In genomic region chr11:101218436-101219055, GRCm38 (mm10) we compare ENCODE assay signal across 21 mouse cellular contexts. TPM values are rescaled to one million over a fixed set of nuclear protein-coding genes. Genes with fewer than 3 reads are reported as not detected.
A peak's percentile ranks its signal among the peaks of the same experiment; 100 is the strongest.
DNase-seq lines count a peak whose midpoint lies in the region.
"Had no signal": no experiment of that assay in that cellular context is flagged by ENCODE, and none has a peak within 500 bp of the region (broad histone marks: within the 10 kb centered on the region; RNA-seq: fewer than 3 reads in every experiment).

No protein-coding gene starts in this region.

- no peaks in the 10 kb centered on the region for H3K27me3 ChIP-seq in limb, embryonic 10.5 days (ENCODE audit: low read depth, poor library complexity, severe bottlenecking)
- H3K27me3 ChIP-seq: CH12.LX; heart, embryonic 13.5 days; limb, embryonic 13.5 days; liver, embryonic 15.5 days; neural tube, embryonic 13.5 days had no signal

- H3K4me1 ChIP-seq in limb, embryonic 10.5 days = no peaks in the 10 kb centered on the region
- H3K4me1 ChIP-seq: embryonic facial prominence, embryonic 10.5 days; limb, embryonic 13.5 days; neural tube, embryonic 13.5 days had no signal

- peak; percentile 59 for DNase-seq in T-cell, adult 2 months (ENCODE audit: low spot score)
- DNase-seq in kidney, adult 9 months = peak; percentile 70
- DNase-seq in naive thymus-derived CD4-positive, alpha-beta T cell, adult 2 months (ENCODE audit: low read depth) = peak; percentile 59
- peak; percentile 29 to 59 for DNase-seq in thymus, postnatal 36 days
- no peak for DNase-seq in right cerebral cortex, postnatal 14 days
- DNase-seq in cerebellum, postnatal 4 days (ENCODE audit: low spot score in 2 of 2) = no peak
- DNase-seq in limb, embryonic 10.5 days (ENCODE audit: low spot score) = no peak
- DNase-seq: adrenal gland, postnatal 36 days; cerebellum, adult 18-20 months; gastrocnemius, postnatal 10 days; heart, adult 11 months; spleen, adult 18-20 months had no signal

- H3K9me3 ChIP-seq in limb, embryonic 10.5 days (replicated peaks) = no peaks in the 10 kb centered on the region
- H3K9me3 ChIP-seq: embryonic facial prominence, embryonic 10.5 days; heart, embryonic 13.5 days; limb, embryonic 13.5 days; liver, embryonic 15.5 days; neural tube, embryonic 13.5 days had no signal

- H3K36me3 ChIP-seq in limb, embryonic 10.5 days = peaks cover 22% of the 10 kb centered on the region

- no peak overlapping the region for H3K4me3 ChIP-seq in limb, embryonic 10.5 days
- H3K4me3 ChIP-seq: embryonic facial prominence, embryonic 10.5 days; heart, embryonic 13.5 days; limb, embryonic 13.5 days; liver, embryonic 15.5 days; neural tube, embryonic 13.5 days had no signal

- no peak overlapping the region for H3K27ac ChIP-seq in limb, embryonic 10.5 days
- H3K27ac ChIP-seq: embryonic facial prominence, embryonic 10.5 days; heart, embryonic 13.5 days; hindbrain, embryonic 14.5 days; limb, embryonic 13.5 days; liver, embryonic 15.5 days; macrophage; neural tube, embryonic 13.5 days had no signal

- WGBS in limb, embryonic 10.5 days = 89% methylated on average over 10 of the region's 10 CpGs

RNA-seq across cellular contexts. Expression of gene Ezh1, which starts 7.7 kb away (rescaled TPM):
- 10.1 and 13.6 TPM in 2 replicates for polyA plus RNA-seq in limb, embryonic 10.5 days (2016; fragmentation: Nextera tagmentation; extraction: Ambion mirVana)

RNA-seq across cellular contexts. Expression of gene Ramp2, which starts 27.3 kb away (rescaled TPM):
- polyA plus RNA-seq in limb, embryonic 10.5 days (2016; fragmentation: Nextera tagmentation; extraction: Ambion mirVana) = 54.2 and 61.5 TPM in 2 replicates
- polyA plus RNA-seq: macrophage had no signal

RNA-seq across cellular contexts. Expression of gene Vps25, which starts 35.0 kb away (rescaled TPM):
- 118 and 127 TPM in 2 replicates for polyA plus RNA-seq in limb, embryonic 10.5 days (2016; fragmentation: Nextera tagmentation; extraction: Ambion mirVana)

RNA-seq across cellular contexts. Expression of gene Wnk4, which starts 41.8 kb away (rescaled TPM):
- 4.7 and 6.2 TPM in 2 replicates for polyA plus RNA-seq in limb, embryonic 10.5 days (2016; fragmentation: Nextera tagmentation; extraction: Ambion mirVana)
- polyA plus RNA-seq: macrophage had no signal

RNA-seq across cellular contexts. Expression of gene Ccr10, which starts 43.3 kb away (rescaled TPM):
- polyA plus RNA-seq in limb, embryonic 10.5 days (2016; fragmentation: Nextera tagmentation; extraction: Ambion mirVana) = not detected in 2 replicates
- polyA plus RNA-seq: macrophage; midbrain, embryonic 11.5 days had no signal

Comparison
In these comparisons a context has a peak if more than half of its experiments do, and no peak if none do; other contexts are left out.
1. DNase-seq: peak in T-cell, adult 2 months (single experiment), kidney, adult 9 months (single experiment), naive thymus-derived CD4-positive, alpha-beta T cell, adult 2 months (single experiment) and thymus, postnatal 36 days (2 of 2); none in right cerebral cortex, postnatal 14 days (single experiment), cerebellum, postnatal 4 days (0 of 2) and limb, embryonic 10.5 days (single experiment).